Mouse (Mus musculus) liver, embryonic 13.5 days (tissue): ENCODE results near the gene Myof. TPM values are rescaled to one million over a fixed set of nuclear protein-coding genes. Genes with fewer than 3 reads are reported as not detected.

Source experiments
- ATAC-seq: fragments of 200-750 bp; cut with Nextera tagmentation; 2 replicates; pipeline ENCODE4 v1.8.0; 2017; ENCODE audit warnings: low read depth, mild to moderate bottlenecking, moderate number of reproducible peaks, moderate library complexity
- DNase-seq: peaks from one replicate; pipeline ENCODE4 v3.0.0; 2022
- H3K27ac ChIP-seq: fragments of 300-500 bp; sonication (generic); 2 replicates; pipeline ENCODE4 v1.5.1; 2015; ENCODE audit warnings: moderate library complexity, mild to moderate bottlenecking, inconsistent platforms
- H3K27me3 ChIP-seq: fragments of 300-500 bp; sonication (generic); 2 replicates; pipeline ENCODE4 v1.6.1; 2015; ENCODE audit warnings: mild to moderate bottlenecking, inconsistent platforms
- H3K36me3 ChIP-seq: fragments of 300-500 bp; sonication (generic); 2 replicates; pipeline ENCODE4 v1.6.1; 2015; ENCODE audit warnings: mild to moderate bottlenecking, inconsistent platforms
- H3K4me1 ChIP-seq: fragments of 300-500 bp; sonication (generic); replicated peaks from 2 replicates; pipeline ENCODE4 v1.6.1; 2015; ENCODE audit warnings: inconsistent platforms
- H3K4me2 ChIP-seq: fragments of 300-500 bp; sonication (generic); 2 replicates; pipeline ENCODE4 v1.6.1; 2015; ENCODE audit warnings: inconsistent platforms, mild to moderate bottlenecking, moderate library complexity
- H3K4me3 ChIP-seq: fragments of 300-500 bp; sonication (generic); replicated peaks from 2 replicates; pipeline ENCODE4 v1.5.1; 2015; ENCODE audit warnings: mild to moderate bottlenecking, inconsistent platforms
- H3K9ac ChIP-seq: fragments of 300-500 bp; sonication (generic); 2 replicates; pipeline ENCODE4 v1.6.1; 2015; ENCODE audit warnings: mild to moderate bottlenecking, inconsistent platforms
- H3K9me3 ChIP-seq: fragments of 300-500 bp; sonication (generic); replicated peaks from 2 replicates; pipeline ENCODE4 v1.6.1; 2016; ENCODE audit warnings: inconsistent platforms
- WGBS: fragments of 180-500 bp; shearing (Covaris S2); methylation state at CpG from one replicate; pipeline ENCODE4 v1.1.7; 2015; ENCODE audit not compliant: insufficient replicate concordance; 5-methylcytosine and 5-hydroxymethylcytosine counted together
- polyA plus RNA-seq: library from polyadenylated mRNA; unstranded; fragments of >200 nt; fragmentation: Nextera tagmentation; extraction: Ambion mirVana; gene quantifications from 2 replicates; pipeline ENCODE4 v1.2.1, GENCODE M21; 2015

Myof gene
- polyA plus RNA-seq, 1 experiment from 2014 or later = 1.0 TPM

GRCm38 (mm10) chr19:37937092-37937491, 106.3 kb downstream of the Myof start:
- Histone ChIP-seq H3K4me2 (no peak overlapping the region), H3K4me3 (no peak overlapping the region), H3K27me3 (no peaks in the 10 kb centered on the region), H3K9me3 (no peaks in the 10 kb centered on the region), H3K27ac (no peak overlapping the region), H3K4me1 (no peaks in the 10 kb centered on the region), H3K36me3 (no peaks in the 10 kb centered on the region), H3K9ac (no peak overlapping the region)
- ATAC-seq = no peak
- no peak for DNase-seq

- H3K9me3 ChIP-seq = no peaks in the 10 kb centered on the region
- ATAC-seq (no peak), DNase-seq (no peak)
- H3K9ac ChIP-seq = no peak overlapping the region
- no peak overlapping the region for H3K27ac ChIP-seq
- 77% methylated on average over 6 of the region's 6 CpGs for WGBS
- no peaks in the 10 kb centered on the region for H3K36me3 ChIP-seq
- no peak overlapping the region for H3K4me3 ChIP-seq
- H3K27me3 ChIP-seq = no peaks in the 10 kb centered on the region
- H3K4me2 ChIP-seq = no peak overlapping the region
- H3K4me1 ChIP-seq = no peaks in the 10 kb centered on the region
Observed at GRCm38 (mm10) chr19:37934640-37935039, 108.7 kb downstream of the Myof start.

DNA sequence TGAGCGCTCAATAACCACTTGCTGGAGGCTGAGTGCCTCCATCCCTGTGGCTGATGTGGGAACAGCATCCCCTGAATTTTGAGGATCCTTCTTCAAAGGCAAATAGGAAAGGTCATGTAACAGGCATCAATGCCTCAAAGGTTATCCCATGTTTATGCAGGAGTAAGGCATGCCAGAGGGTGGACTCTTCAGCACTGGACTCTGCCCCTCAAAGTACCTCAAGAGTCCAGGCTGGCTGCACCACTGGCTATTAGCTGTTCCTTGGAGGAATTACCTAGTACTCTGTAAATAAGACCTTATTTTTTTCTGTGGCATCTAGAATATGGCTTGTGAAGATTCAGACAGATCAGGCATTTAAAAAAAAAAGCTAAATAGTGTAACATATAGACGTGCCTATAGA, 111.2 kb downstream of the Myof start:
- ATAC-seq (no peak), DNase-seq (no peak)
- no peaks in the 10 kb centered on the region for H3K4me1 ChIP-seq
- no peaks in the 10 kb centered on the region for H3K9me3 ChIP-seq
- no peak overlapping the region for H3K9ac ChIP-seq
- no peak overlapping the region for H3K4me3 ChIP-seq
- WGBS = 75% methylated on average over 2 of the region's 2 CpGs
- H3K36me3 ChIP-seq = no peaks in the 10 kb centered on the region
- no peaks in the 10 kb centered on the region for H3K27me3 ChIP-seq
- no peak overlapping the region for H3K4me2 ChIP-seq
- H3K27ac ChIP-seq = no peak overlapping the region

DNA sequence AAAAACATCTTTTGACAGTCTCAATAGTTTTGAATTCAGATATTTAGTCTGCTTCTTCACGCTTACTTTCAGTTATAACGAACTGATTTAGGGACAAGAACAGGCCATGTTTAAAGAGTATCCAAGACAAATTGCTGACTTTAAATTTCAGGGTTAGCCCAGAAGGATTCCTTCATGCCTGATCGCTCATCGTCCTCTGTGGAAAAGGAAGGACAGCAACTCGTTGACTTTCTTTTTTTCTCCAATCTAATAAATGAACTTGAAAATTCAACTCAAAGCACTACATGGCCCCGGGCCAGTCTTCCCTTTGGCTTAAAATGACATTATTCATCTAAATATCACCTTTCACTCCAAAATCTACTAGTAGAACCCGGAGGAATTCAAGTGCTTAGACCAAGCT, 115.5 kb downstream of the Myof start:
- 73% methylated on average over 7 of the region's 7 CpGs for WGBS
- ATAC-seq = no peak
- no peak for DNase-seq

DNA sequence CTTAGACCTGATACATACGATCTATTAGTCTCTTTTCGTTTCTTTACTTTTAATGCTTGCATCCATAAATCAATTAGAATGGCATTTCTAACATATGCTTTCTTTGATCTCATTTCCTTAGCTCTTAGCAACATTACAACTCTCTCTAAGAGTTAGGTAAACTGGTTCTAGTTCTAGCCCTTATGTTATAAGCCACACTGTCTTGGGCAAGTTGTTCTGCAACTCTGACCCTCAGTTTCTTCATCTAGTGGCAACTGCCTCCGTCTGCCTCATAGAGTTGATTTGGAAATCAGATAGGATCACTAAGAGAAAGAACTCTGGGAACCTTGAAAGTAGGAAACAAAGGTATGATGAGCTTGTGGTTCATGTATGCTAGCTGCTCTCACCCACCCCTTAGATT, 118.1 kb downstream of the Myof start:
- DNase-seq (no peak), ATAC-seq (no peak)
- H3K9ac ChIP-seq = no peak overlapping the region
- H3K4me3 ChIP-seq = no peak overlapping the region
- WGBS = 72% methylated on average over 3 of the region's 3 CpGs
- H3K27ac ChIP-seq = no peak overlapping the region
- H3K27me3 ChIP-seq = no peaks in the 10 kb centered on the region
- no peaks in the 10 kb centered on the region for H3K4me1 ChIP-seq
- H3K36me3 ChIP-seq = no peaks in the 10 kb centered on the region
- no peak overlapping the region for H3K4me2 ChIP-seq
- H3K9me3 ChIP-seq = no peaks in the 10 kb centered on the region

More for the DNA sequence above, 115.5 kb downstream of the Myof start:
- H3K4me2 ChIP-seq = no peak overlapping the region
- H3K27ac ChIP-seq = no peak overlapping the region
- no peaks in the 10 kb centered on the region for H3K27me3 ChIP-seq
- no peak overlapping the region for H3K9ac ChIP-seq
- H3K4me3 ChIP-seq = no peak overlapping the region
- H3K4me1 ChIP-seq = no peaks in the 10 kb centered on the region
- no peaks in the 10 kb centered on the region for H3K36me3 ChIP-seq
- no peaks in the 10 kb centered on the region for H3K9me3 ChIP-seq

- Histone ChIP-seq H3K36me3 (no peaks in the 10 kb centered on the region), H3K9me3 (no peaks in the 10 kb centered on the region), H3K4me2 (no peak overlapping the region), H3K27me3 (no peaks in the 10 kb centered on the region), H3K4me1 (no peaks in the 10 kb centered on the region), H3K4me3 (no peak overlapping the region), H3K9ac (no peak overlapping the region), H3K27ac (no peak overlapping the region)
- DNase-seq (no peak), ATAC-seq (no peak)
- WGBS = 53% methylated on average over 3 of the region's 3 CpGs
Observed at GRCm38 (mm10) chr19:37924266-37924665, 119.1 kb downstream of the Myof start.

- WGBS = 55% methylated on average over 5 of the region's 5 CpGs
Observed at GRCm38 (mm10) chr19:37921098-37921497, 122.3 kb downstream of the Myof start.

DNA sequence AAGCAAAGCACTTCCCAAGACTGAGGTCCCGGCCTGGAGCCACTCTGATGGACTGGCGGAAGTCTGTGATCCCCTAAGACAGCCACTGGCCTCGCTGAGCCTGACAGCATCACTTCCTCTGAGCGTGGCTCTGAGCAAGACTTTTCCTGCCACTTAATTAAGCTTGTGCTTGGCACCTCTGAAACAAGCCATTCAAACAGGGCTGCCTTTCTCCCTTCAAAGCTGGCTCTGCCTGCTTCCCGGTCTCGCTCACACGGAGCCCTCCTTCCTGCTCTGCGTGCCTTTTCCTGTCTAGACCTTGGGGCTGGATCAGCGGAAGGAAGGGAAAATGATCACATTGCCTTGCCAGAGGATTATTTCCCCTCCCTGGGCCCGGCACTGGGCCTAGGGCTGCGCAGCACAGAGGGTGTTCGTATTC, 124.9 kb downstream of the Myof start:
- H3K4me1 ChIP-seq = no peaks in the 10 kb centered on the region
- no peak overlapping the region for H3K9ac ChIP-seq
- ATAC-seq (no peak), DNase-seq (no peak)
- H3K27me3 ChIP-seq = no peaks in the 10 kb centered on the region
- no peak overlapping the region for H3K4me3 ChIP-seq
- WGBS = 24% methylated on average over 12 of the region's 12 CpGs
- H3K27ac ChIP-seq = no peak overlapping the region
- H3K36me3 ChIP-seq = no peaks in the 10 kb centered on the region
- H3K9me3 ChIP-seq = no peaks in the 10 kb centered on the region
- H3K4me2 ChIP-seq = no peak overlapping the region

More at GRCm38 (mm10) chr19:37921098-37921497, 122.3 kb downstream of the Myof start:
- ATAC-seq = no peak
- no peak overlapping the region for H3K27ac ChIP-seq
- H3K4me3 ChIP-seq = no peak overlapping the region
- no peak overlapping the region for H3K4me2 ChIP-seq
- no peak for DNase-seq
- H3K27me3 ChIP-seq = no peaks in the 10 kb centered on the region
- H3K36me3 ChIP-seq = no peaks in the 10 kb centered on the region
- H3K4me1 ChIP-seq = no peaks in the 10 kb centered on the region
- no peak overlapping the region for H3K9ac ChIP-seq
- no peaks in the 10 kb centered on the region for H3K9me3 ChIP-seq

GRCm38 (mm10) chr19:37914261-37914660, 129.1 kb downstream of the Myof start:
- Histone ChIP-seq H3K27me3 (no peaks in the 10 kb centered on the region), H3K36me3 (no peaks in the 10 kb centered on the region), H3K27ac (no peak overlapping the region), H3K4me3 (no peak overlapping the region), H3K4me1 (no peaks in the 10 kb centered on the region), H3K9ac (no peak overlapping the region), H3K9me3 (no peaks in the 10 kb centered on the region), H3K4me2 (no peak overlapping the region)
- WGBS = 72% methylated on average over 4 of the region's 4 CpGs
- ATAC-seq = no peak
- DNase-seq = no peak

- DNase-seq = no peak
- Histone ChIP-seq H3K27ac (no peak overlapping the region), H3K36me3 (no peaks in the 10 kb centered on the region), H3K27me3 (no peaks in the 10 kb centered on the region), H3K4me2 (no peak overlapping the region), H3K9ac (no peak overlapping the region), H3K4me1 (no peaks in the 10 kb centered on the region), H3K4me3 (no peak overlapping the region), H3K9me3 (no peaks in the 10 kb centered on the region)
- 70% methylated on average over 6 of the region's 6 CpGs for WGBS
- ATAC-seq = no peak
Observed at GRCm38 (mm10) chr19:37912501-37912900, 130.9 kb downstream of the Myof start.

DNA sequence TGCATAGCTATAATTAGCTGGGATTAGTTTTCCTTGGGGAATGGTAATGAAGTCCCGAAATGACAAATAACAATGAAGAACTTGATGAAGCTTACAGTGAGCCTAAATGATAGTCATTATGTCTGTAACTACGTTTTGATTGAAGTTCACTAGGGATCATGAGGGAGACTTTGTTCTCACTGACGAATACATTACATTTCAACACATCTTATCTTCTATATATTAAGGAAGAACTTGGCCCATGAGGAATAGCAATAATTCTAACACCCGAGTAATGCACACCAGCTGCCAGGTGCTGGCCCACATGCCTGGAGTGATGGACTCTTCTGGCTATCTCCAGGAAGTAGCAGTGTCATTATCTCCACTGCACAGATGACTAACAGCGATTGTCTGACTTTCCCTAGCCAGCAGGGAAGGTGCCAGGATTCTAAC, 133.5 kb downstream of the Myof start:
- H3K9me3 ChIP-seq = no peaks in the 10 kb centered on the region
- no peak overlapping the region for H3K4me2 ChIP-seq
- ATAC-seq = no peak
- H3K4me3 ChIP-seq = no peak overlapping the region
- 28% methylated on average over 5 of the region's 5 CpGs for WGBS
- no peaks in the 10 kb centered on the region for H3K36me3 ChIP-seq
- no peaks in the 10 kb centered on the region for H3K27me3 ChIP-seq
- H3K9ac ChIP-seq = no peak overlapping the region
- H3K27ac ChIP-seq = no peak overlapping the region
- H3K4me1 ChIP-seq = no peaks in the 10 kb centered on the region
- no peak for DNase-seq

GRCm38 (mm10) chr19:37907451-37908320, 135.7 kb downstream of the Myof start:
- Histone ChIP-seq H3K36me3 (no peaks in the 10 kb centered on the region), H3K4me2 (no peak overlapping the region), H3K27ac (no peak overlapping the region), H3K4me1 (no peaks in the 10 kb centered on the region), H3K4me3 (no peak overlapping the region), H3K9ac (no peak overlapping the region), H3K9me3 (no peaks in the 10 kb centered on the region), H3K27me3 (no peaks in the 10 kb centered on the region)
- WGBS = 42% methylated on average over 17 of the region's 17 CpGs
- ATAC-seq (no peak), DNase-seq (no peak)
